Mouse (Mus musculus): ENCODE measurements around the gene Chmp2a. TPM values are rescaled to one million over a fixed set of nuclear protein-coding genes. Genes with fewer than 3 reads are reported as not detected.

The Chmp2a gene
- polyA plus RNA-seq, 1 experiment from 2014 or later = 264 TPM

GRCm38 (mm10) chr7:13037366-13037765 lies 2.8 kb upstream of the Chmp2a start:
- peaks cover 7% of the 10 kb centered on the region; the same call in 1 of the 2 replicates for H3K36me3 ChIP-seq (ENCODE audit: insufficient read depth, low read length)
- TF ChIP-seq EP300 (IDR thresholded peaks at IDR 0.05) (no peak), CTCF (IDR thresholded peaks at IDR 0.05) (no peak)

GRCm38 (mm10) chr7:13036806-13037205 lies 2.2 kb upstream of the Chmp2a start:
- DNase-seq (ENCODE audit: low spot score) (no peak), ATAC-seq (no peak)
- Histone ChIP-seq H3K9ac (replicated peaks; ENCODE audit: low read depth) (peak overlapping the region; percentile 99), H3K4me2 (replicated peaks; ENCODE audit: low read depth, low read length) (peak overlapping the region; percentile 62), H3K27ac (ENCODE audit: low read length) (peak overlapping the region; percentile 100), H3K4me1 (ENCODE audit: insufficient read depth, low read depth, low read length) (peaks cover 29% of the 10 kb centered on the region), H3K9me3 (ENCODE audit: low read length) (no peaks in the 10 kb centered on the region), H3K4me3 (ENCODE audit: low read depth, low read length) (peak overlapping the region; percentile 84), H3K27me3 (replicated peaks; ENCODE audit: insufficient read depth, low read length) (no peaks in the 10 kb centered on the region), H3K36me3 (ENCODE audit: insufficient read depth, low read length) (peaks cover 7% of the 10 kb centered on the region; the same call in 1 of the 2 replicates)
- TF ChIP-seq CTCF (IDR thresholded peaks at IDR 0.05) (no peak), EP300 (IDR thresholded peaks at IDR 0.05) (no peak)
- 24% methylated on average over 4 of the region's 4 CpGs for WGBS

More at GRCm38 (mm10) chr7:13037366-13037765, 2.8 kb upstream of the Chmp2a start:
- Histone ChIP-seq H3K4me1 (ENCODE audit: insufficient read depth, low read depth, low read length) (peaks cover 29% of the 10 kb centered on the region), H3K27ac (ENCODE audit: low read length) (peak overlapping the region; percentile 100), H3K4me3 (ENCODE audit: low read depth, low read length) (peak overlapping the region; percentile 84), H3K27me3 (replicated peaks; ENCODE audit: insufficient read depth, low read length) (no peaks in the 10 kb centered on the region), H3K4me2 (replicated peaks; ENCODE audit: low read depth, low read length) (peak overlapping the region; percentile 62), H3K9me3 (ENCODE audit: low read length) (no peaks in the 10 kb centered on the region), H3K9ac (replicated peaks; ENCODE audit: low read depth) (peak overlapping the region; percentile 99)
- peak; percentile 77 for DNase-seq (ENCODE audit: low spot score)
- ATAC-seq = peak; percentile 6
- WGBS = under 1% methylated on average over 28 of the region's 33 CpGs

GRCm38 (mm10) chr7:13035211-13035855 lies 726 bp upstream of the Chmp2a start:
- TF ChIP-seq EP300 (IDR thresholded peaks at IDR 0.05) = no peak
- TF ChIP-seq CTCF (IDR thresholded peaks at IDR 0.05) = no peak
- H3K36me3 ChIP-seq (ENCODE audit: insufficient read depth, low read length) = peaks cover 15% of the 10 kb centered on the region; the same call in 1 of the 2 replicates
- H3K4me1 ChIP-seq (ENCODE audit: insufficient read depth, low read depth, low read length) = peaks cover 29% of the 10 kb centered on the region
- H3K4me2 ChIP-seq (replicated peaks; ENCODE audit: low read depth, low read length) = no peak overlapping the region
- H3K27me3 ChIP-seq (replicated peaks; ENCODE audit: insufficient read depth, low read length) = no peaks in the 10 kb centered on the region
- whole genome bisulfite sequencing = 76% methylated on average over 17 of the region's 17 CpGs
- DNase-seq (ENCODE audit: low spot score) (no peak), ATAC-seq (no peak)
- no peak overlapping the region for H3K4me3 ChIP-seq (ENCODE audit: low read depth, low read length)
- H3K27ac ChIP-seq (ENCODE audit: low read length) = peak overlapping the region; percentile 95
- H3K9ac ChIP-seq (replicated peaks; ENCODE audit: low read depth) = 0 out of 2 replicates have a peak overlapping the region, but pooled peaks have one; percentile 86
- no peaks in the 10 kb centered on the region for H3K9me3 ChIP-seq (ENCODE audit: low read length)

GRCm38 (mm10) chr7:13033451-13034147 lies 1.0 kb downstream of the Chmp2a start:
- 33% methylated on average over 13 of the region's 13 CpGs for WGBS
- peaks cover 24% of the 10 kb centered on the region for H3K4me1 ChIP-seq (ENCODE audit: insufficient read depth, low read depth, low read length)
- peak overlapping the region; percentile 95 for H3K27ac ChIP-seq (ENCODE audit: low read length)
- H3K4me2 ChIP-seq (replicated peaks; ENCODE audit: low read depth, low read length) = peak overlapping the region; percentile 89
- DNase-seq (ENCODE audit: low spot score) (no peak), ATAC-seq (no peak)
- peaks cover 31% of the 10 kb centered on the region for H3K36me3 ChIP-seq (ENCODE audit: insufficient read depth, low read length)
- H3K9ac ChIP-seq (replicated peaks; ENCODE audit: low read depth) = peak overlapping the region; percentile 86
- TF ChIP-seq CTCF (IDR thresholded peaks at IDR 0.05) (no peak), EP300 (IDR thresholded peaks at IDR 0.05) (no peak)
- peak overlapping the region; percentile 72 for H3K4me3 ChIP-seq (ENCODE audit: low read depth, low read length)
- H3K27me3 ChIP-seq (replicated peaks; ENCODE audit: insufficient read depth, low read length) = no peaks in the 10 kb centered on the region
- no peaks in the 10 kb centered on the region for H3K9me3 ChIP-seq (ENCODE audit: low read length)

GRCm38 (mm10) chr7:13032541-13032940 lies 2.1 kb downstream of the Chmp2a start:
- TF ChIP-seq EP300 (IDR thresholded peaks at IDR 0.05) (no peak), CTCF (IDR thresholded peaks at IDR 0.05) (no peak)
- Histone ChIP-seq H3K4me3 (ENCODE audit: low read depth, low read length) (no peak overlapping the region), H3K4me2 (replicated peaks; ENCODE audit: low read depth, low read length) (no peak overlapping the region), H3K9ac (replicated peaks; ENCODE audit: low read depth) (no peak overlapping the region), H3K27ac (ENCODE audit: low read length) (no peak overlapping the region), H3K4me1 (ENCODE audit: insufficient read depth, low read depth, low read length) (peaks cover 23% of the 10 kb centered on the region), H3K27me3 (replicated peaks; ENCODE audit: insufficient read depth, low read length) (no peaks in the 10 kb centered on the region), H3K9me3 (ENCODE audit: low read length) (no peaks in the 10 kb centered on the region), H3K36me3 (ENCODE audit: insufficient read depth, low read length) (peaks cover 41% of the 10 kb centered on the region)
- 90% methylated on average over 7 of the region's 7 CpGs for WGBS
- ATAC-seq (no peak), DNase-seq (ENCODE audit: low spot score) (no peak)

GRCm38 (mm10) chr7:13031983-13032382 lies 2.6 kb downstream of the Chmp2a start:
- Histone ChIP-seq H3K36me3 (ENCODE audit: insufficient read depth, low read length) (peaks cover 46% of the 10 kb centered on the region), H3K4me2 (replicated peaks; ENCODE audit: low read depth, low read length) (no peak overlapping the region), H3K4me1 (ENCODE audit: insufficient read depth, low read depth, low read length) (peaks cover 21% of the 10 kb centered on the region), H3K27ac (ENCODE audit: low read length) (no peak overlapping the region), H3K9ac (replicated peaks; ENCODE audit: low read depth) (no peak overlapping the region), H3K27me3 (replicated peaks; ENCODE audit: insufficient read depth, low read length) (no peaks in the 10 kb centered on the region), H3K9me3 (ENCODE audit: low read length) (no peaks in the 10 kb centered on the region), H3K4me3 (ENCODE audit: low read depth, low read length) (no peak overlapping the region)
- no peak for ATAC-seq
- WGBS = 75% methylated on average over 2 of the region's 2 CpGs
- TF ChIP-seq EP300 (IDR thresholded peaks at IDR 0.05) (no peak), CTCF (IDR thresholded peaks at IDR 0.05) (no peak)
- DNase-seq (ENCODE audit: low spot score) = no peak
